8 mouse cellular contexts compared by ENCODE assay signal in the genomic region with DNA sequence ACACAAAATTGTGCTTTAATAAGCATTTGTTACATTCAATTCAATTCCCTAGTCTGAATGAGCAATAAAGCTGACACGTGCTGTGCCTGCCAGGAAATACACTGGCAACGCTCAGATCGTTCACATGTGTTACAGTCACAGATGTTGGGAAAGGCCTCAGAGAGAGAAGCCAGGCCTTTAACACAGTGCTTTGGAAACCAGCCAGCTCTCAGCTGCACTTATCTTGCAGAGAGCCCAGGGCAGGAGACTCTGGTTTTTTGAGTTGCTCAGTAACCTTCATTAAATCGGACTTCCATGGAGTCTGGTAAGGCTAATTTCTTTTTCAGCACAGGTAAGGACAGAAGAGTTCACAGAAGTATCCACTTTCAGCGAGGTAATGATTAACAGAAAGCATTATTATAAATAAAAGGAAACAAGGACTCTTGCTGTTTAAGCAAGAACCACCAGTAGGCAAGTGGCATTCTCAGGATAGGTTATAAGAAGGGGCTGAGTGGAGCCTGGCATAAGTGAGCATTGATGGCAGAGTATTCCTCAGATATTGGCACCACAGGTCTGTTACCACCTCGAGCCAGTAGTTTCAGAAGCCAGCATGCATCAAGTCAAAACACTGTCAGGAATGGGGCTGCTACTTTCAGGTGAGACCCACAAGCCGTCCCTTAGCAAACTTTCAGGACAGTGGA.
DNase-seq lines count a peak whose midpoint lies in the region; ATAC-seq and TF ChIP-seq lines count a peak whose summit lies in the region.

No protein-coding gene starts in this region.

- no peak overlapping the region for H3K4me3 ChIP-seq in liver, adult 2 months (ENCODE audit: insufficient read depth, low read depth, low read length)
- H3K4me3 ChIP-seq in liver, embryonic 11.5 days (ENCODE audit: low read depth, low read length) = no peak overlapping the region
- no peak overlapping the region for H3K4me3 ChIP-seq in embryonic facial prominence, embryonic 12.5 days
- no peak overlapping the region for H3K4me3 ChIP-seq in heart, embryonic 11.5 days (ENCODE audit: low read depth, low read length)

- no peak; the same call in 1 of the 2 replicates for ATAC-seq in liver, embryonic 11.5 days (replicated peaks; ENCODE audit: low FRiP score)
- ATAC-seq in embryonic facial prominence, embryonic 12.5 days (ENCODE audit: insufficient number of reproducible peaks, insufficient read depth, low FRiP score, low TSS enrichment) = peak; percentile 74; the same call in 1 of the 2 replicates
- peak; percentile 46; the same call in 1 of the 2 replicates for ATAC-seq in heart, embryonic 11.5 days (replicated peaks; ENCODE audit: insufficient number of reproducible peaks, low FRiP score, low TSS enrichment)

- TF ChIP-seq CTCF in liver, adult 2 months (IDR thresholded peaks at IDR 0.05; ENCODE audit: low read depth, low read length) = no peak

- no peaks in the 10 kb centered on the region for H3K79me2 ChIP-seq in liver, adult 2 months (ENCODE audit: control insufficient read depth, insufficient read depth, low read length)

- no peak overlapping the region for H3K9ac ChIP-seq in liver, adult 2 months (ENCODE audit: low read depth, low read length)
- H3K9ac ChIP-seq in liver, embryonic 11.5 days (ENCODE audit: low read depth, low read length) = no peak overlapping the region
- H3K9ac ChIP-seq in embryonic facial prominence, embryonic 12.5 days = no peak overlapping the region
- H3K9ac ChIP-seq in heart, embryonic 11.5 days (ENCODE audit: low read depth, low read length) = no peak overlapping the region

- no peak overlapping the region for H3K4me2 ChIP-seq in liver, embryonic 11.5 days
- H3K4me2 ChIP-seq in embryonic facial prominence, embryonic 12.5 days (replicated peaks) = no peak overlapping the region
- no peak overlapping the region for H3K4me2 ChIP-seq in heart, embryonic 11.5 days

- DNase-seq in liver, adult 2 months (ENCODE audit: extremely low read depth, low read depth, low spot score) = peak; percentile 67
- no peak for DNase-seq in liver, embryonic 11.5 days (ENCODE audit: low spot score)
- DNase-seq in kidney, adult 9 months = peak; percentile 32
- peak; percentile 35 for DNase-seq in lung, postnatal 25 days (ENCODE audit: low spot score)
- peak; percentile 58 for DNase-seq in testis, postnatal 10 days (ENCODE audit: low spot score)
- no peak for DNase-seq in natural killer cell, adult 2 months (ENCODE audit: low spot score in 2 of 2)

- TF ChIP-seq POLR2A in liver, adult 2 months (IDR thresholded peaks at IDR 0.05; ENCODE audit: extremely low read depth, insufficient read depth, low read length) = no peak

- H3K9me3 ChIP-seq in liver, embryonic 11.5 days (ENCODE audit: control insufficient read depth, low read length) = no peaks in the 10 kb centered on the region
- no peaks in the 10 kb centered on the region for H3K9me3 ChIP-seq in embryonic facial prominence, embryonic 12.5 days
- no peaks in the 10 kb centered on the region for H3K9me3 ChIP-seq in heart, embryonic 11.5 days (replicated peaks; ENCODE audit: control insufficient read depth, low read length)

- WGBS in liver, adult 2 months = 33% methylated on average over 7 of the region's 7 CpGs
- 57% methylated on average over 7 of the region's 7 CpGs for WGBS in liver, embryonic 11.5 days
- WGBS in embryonic facial prominence, embryonic 12.5 days = 36% methylated on average over 7 of the region's 7 CpGs
- WGBS in heart, embryonic 11.5 days (ENCODE audit: insufficient replicate concordance) = 39% methylated on average over 7 of the region's 7 CpGs

- no peaks in the 10 kb centered on the region for H3K36me3 ChIP-seq in liver, adult 2 months (ENCODE audit: control insufficient read depth, insufficient read depth, low read length)
- H3K36me3 ChIP-seq in liver, embryonic 11.5 days (ENCODE audit: control insufficient read depth, insufficient read depth, low read length) = no peaks in the 10 kb centered on the region
- H3K36me3 ChIP-seq in embryonic facial prominence, embryonic 12.5 days = no peaks in the 10 kb centered on the region
- H3K36me3 ChIP-seq in heart, embryonic 11.5 days (ENCODE audit: control insufficient read depth, insufficient read depth, low read length) = no peaks in the 10 kb centered on the region

- peaks cover 4% of the 10 kb centered on the region; the same call in 1 of the 2 replicates for H3K4me1 ChIP-seq in liver, adult 2 months (ENCODE audit: control insufficient read depth, insufficient read depth, low read length)
- no peaks in the 10 kb centered on the region for H3K4me1 ChIP-seq in liver, embryonic 11.5 days (replicated peaks; ENCODE audit: control insufficient read depth, insufficient read depth, low read length)
- H3K4me1 ChIP-seq in embryonic facial prominence, embryonic 12.5 days = peaks cover 4% of the 10 kb centered on the region; the same call in 1 of the 2 replicates
- H3K4me1 ChIP-seq in heart, embryonic 11.5 days (ENCODE audit: control insufficient read depth, insufficient read depth, low read length) = no peaks in the 10 kb centered on the region

- no peaks in the 10 kb centered on the region for H3K27me3 ChIP-seq in liver, adult 2 months (ENCODE audit: control insufficient read depth, insufficient read depth, low read length)
- H3K27me3 ChIP-seq in liver, embryonic 11.5 days (replicated peaks; ENCODE audit: control insufficient read depth, insufficient read depth, low read length) = no peaks in the 10 kb centered on the region
- H3K27me3 ChIP-seq in embryonic facial prominence, embryonic 12.5 days = no peaks in the 10 kb centered on the region
- no peaks in the 10 kb centered on the region for H3K27me3 ChIP-seq in heart, embryonic 11.5 days (ENCODE audit: control insufficient read depth, insufficient read depth, low read length)

- no peak overlapping the region for H3K27ac ChIP-seq in liver, adult 2 months (replicated peaks; ENCODE audit: insufficient read depth, low read depth, low read length)
- no peak overlapping the region for H3K27ac ChIP-seq in liver, embryonic 11.5 days (ENCODE audit: low read depth, low read length)
- 0 out of 2 replicates have a peak overlapping the region, but pooled peaks have one; percentile 23 for H3K27ac ChIP-seq in embryonic facial prominence, embryonic 12.5 days
- no peak overlapping the region for H3K27ac ChIP-seq in heart, embryonic 11.5 days (ENCODE audit: low read depth, low read length)

Comparison
In these comparisons a context has a peak if more than half of its experiments do, and no peak if none do; other contexts are left out.
1. DNase-seq: peak in liver, adult 2 months (single experiment), kidney, adult 9 months (single experiment), lung, postnatal 25 days (single experiment) and testis, postnatal 10 days (single experiment); none in liver, embryonic 11.5 days (single experiment) and natural killer cell, adult 2 months (0 of 2).